Mouse (Mus musculus): Measurements from ENCODE around the gene Mrgprg. TPM values are rescaled to one million over a fixed set of nuclear protein-coding genes. Genes with fewer than 3 reads are reported as not detected.
A peak's percentile ranks its signal among the peaks of the same experiment; 100 is the strongest.

Mrgprg gene
- not detected for total RNA-seq (2021)
- long read RNA-seq, experiment 1: 0 reads
- long read RNA-seq, experiment 2: 0 reads

GRCm38 (mm10) chr7:143766893-143767292 lies at the start of gene Mrgprg:
Mrgprg (minus strand) TSS chr7:143766993.
- no peak for DNase-seq (ENCODE audit: low spot score in 2 of 2)

GRCm38 (mm10) chr7:143808909-143809308 lies 42.1 kb upstream of the Mrgprg start:
- DNase-seq (ENCODE audit: low spot score in 2 of 2): no peak

- DNase-seq (ENCODE audit: low spot score in 2 of 2): no peak
These were observed 38.4 kb upstream of the Mrgprg start for GRCm38 (mm10) chr7:143805199-143805624.

GRCm38 (mm10) chr7:143801195-143802065 lies 34.6 kb upstream of the Mrgprg start:
- no peak for DNase-seq (ENCODE audit: low spot score in 2 of 2)

GRCm38 (mm10) chr7:143800770-143801169 lies 34.0 kb upstream of the Mrgprg start:
- no peak for DNase-seq (ENCODE audit: low spot score in 2 of 2)

- DNase-seq (ENCODE audit: low spot score in 2 of 2): no peak
These were observed 32.0 kb upstream of the Mrgprg start for GRCm38 (mm10) chr7:143798783-143799182.

GRCm38 (mm10) chr7:143793121-143793520 lies 26.3 kb upstream of the Mrgprg start:
- DNase-seq (ENCODE audit: low spot score in 2 of 2): no peak

GRCm38 (mm10) chr7:143792336-143792985 lies 25.7 kb upstream of the Mrgprg start:
- no peak for DNase-seq (ENCODE audit: low spot score in 2 of 2)

GRCm38 (mm10) chr7:143783996-143784829 lies 17.4 kb upstream of the Mrgprg start, which contains the start of gene Mrgpre:
Mrgpre (minus strand) TSS chr7:143784500.
- peak; percentile 38 to 60 for DNase-seq (ENCODE audit: low spot score in 2 of 2)

- DNase-seq (ENCODE audit: low spot score in 2 of 2): no peak
These were observed 16.7 kb upstream of the Mrgprg start for GRCm38 (mm10) chr7:143783378-143783995.

- DNase-seq (ENCODE audit: low spot score in 2 of 2): no peak
These were observed 10.6 kb upstream of the Mrgprg start for GRCm38 (mm10) chr7:143777375-143777774.

- no peak for DNase-seq (ENCODE audit: low spot score in 2 of 2)
These were observed 9.3 kb upstream of the Mrgprg start for GRCm38 (mm10) chr7:143776137-143776536.

GRCm38 (mm10) chr7:143769461-143769860 lies 2.7 kb upstream of the Mrgprg start:
- no peak for DNase-seq (ENCODE audit: low spot score in 2 of 2)

GRCm38 (mm10) chr7:143768267-143768666 lies 1.5 kb upstream of the Mrgprg start:
- no peak for DNase-seq (ENCODE audit: low spot score in 2 of 2)

GRCm38 (mm10) chr7:143764876-143765530 lies 1.8 kb downstream of the Mrgprg start:
- DNase-seq (ENCODE audit: low spot score in 2 of 2): no peak

- DNase-seq (ENCODE audit: low spot score in 2 of 2): no peak
These were observed 3.0 kb downstream of the Mrgprg start for GRCm38 (mm10) chr7:143763794-143764193.

- no peak for DNase-seq (ENCODE audit: low spot score in 2 of 2)
These were observed 7.8 kb downstream of the Mrgprg start for GRCm38 (mm10) chr7:143758956-143759355.

GRCm38 (mm10) chr7:143757696-143758095 lies 9.1 kb downstream of the Mrgprg start:
- no peak for DNase-seq (ENCODE audit: low spot score in 2 of 2)

GRCm38 (mm10) chr7:143757027-143757390 lies 9.8 kb downstream of the Mrgprg start:
- peak; percentile 32 to 57 for DNase-seq (ENCODE audit: low spot score in 2 of 2)
